Mouse (Mus musculus): ENCODE measurements at regions not wholly inside any gene's neighbourhood (a gene's known extent, or its start where the extent isn't known, plus 50 kb on each side); places are given as distances from the start of the nearest gene placed in this dataset.

DNA sequence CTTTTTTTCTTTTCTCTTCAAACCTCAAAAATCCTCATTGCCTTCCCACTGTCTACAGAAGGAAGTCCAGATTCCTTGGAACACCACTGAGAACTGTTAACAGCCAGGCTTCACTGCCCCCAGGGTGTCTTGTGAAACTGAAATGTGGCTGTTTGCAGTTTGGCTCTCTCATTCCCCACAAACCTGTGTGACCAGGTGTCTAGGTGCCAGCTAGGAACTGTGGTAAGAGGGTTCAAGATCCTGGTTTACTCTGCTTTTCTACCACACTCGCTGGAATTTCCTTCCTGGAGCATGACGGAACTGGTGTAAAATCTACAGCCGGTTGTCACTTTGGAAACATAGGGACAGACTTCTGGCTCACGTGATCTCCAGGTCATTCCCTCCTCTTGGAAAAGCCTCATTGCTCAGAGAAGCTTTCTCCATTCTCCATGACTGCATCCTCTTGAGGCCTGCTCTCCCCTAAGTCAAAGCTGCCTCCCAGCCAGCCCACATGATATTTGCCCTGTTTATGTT is 660.2 kb downstream of the Zfp706 start:
- DNase-seq (ENCODE audit: low spot score): no peak

DNA sequence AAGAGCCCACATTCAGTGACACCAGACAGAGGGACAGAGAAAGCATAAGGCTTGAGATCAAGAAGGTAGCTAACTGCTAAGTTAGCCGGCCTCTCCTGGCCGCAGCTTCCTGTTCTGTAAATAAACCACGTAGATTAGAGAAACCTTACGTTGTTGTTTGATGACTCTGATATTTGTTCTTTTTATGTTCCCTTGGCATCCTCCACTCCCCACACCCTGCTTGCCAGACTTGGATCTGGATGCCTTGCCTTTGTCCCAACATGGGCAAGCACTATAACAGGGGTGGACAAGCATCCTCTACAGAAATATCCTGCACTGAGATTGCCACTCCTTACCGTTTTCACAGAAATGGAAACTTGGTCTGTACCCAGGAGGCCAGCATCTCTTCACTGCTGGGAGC is 661.4 kb downstream of the Zfp706 start:
- DNase-seq (ENCODE audit: low spot score): no peak

DNA sequence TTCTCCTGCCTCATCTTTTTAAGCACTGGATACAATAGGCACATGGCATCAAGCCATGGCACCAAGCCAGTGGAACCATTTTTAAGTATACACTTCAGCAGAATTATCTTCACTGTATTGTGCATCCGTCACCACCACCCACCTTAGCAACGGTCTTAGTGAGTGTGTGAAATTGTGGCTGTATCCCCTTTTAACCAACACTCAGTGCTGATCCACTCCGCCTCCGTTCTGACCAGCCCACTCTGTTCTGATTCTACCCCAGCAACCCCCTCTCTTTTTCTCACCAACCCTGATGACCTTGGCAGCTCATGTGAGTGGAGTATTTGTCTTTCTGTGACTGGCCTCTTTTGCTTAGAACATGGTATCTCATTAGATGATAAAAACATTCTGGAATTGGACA is 662.2 kb downstream of the Zfp706 start:
- no peak for DNase-seq (ENCODE audit: low spot score)

DNA sequence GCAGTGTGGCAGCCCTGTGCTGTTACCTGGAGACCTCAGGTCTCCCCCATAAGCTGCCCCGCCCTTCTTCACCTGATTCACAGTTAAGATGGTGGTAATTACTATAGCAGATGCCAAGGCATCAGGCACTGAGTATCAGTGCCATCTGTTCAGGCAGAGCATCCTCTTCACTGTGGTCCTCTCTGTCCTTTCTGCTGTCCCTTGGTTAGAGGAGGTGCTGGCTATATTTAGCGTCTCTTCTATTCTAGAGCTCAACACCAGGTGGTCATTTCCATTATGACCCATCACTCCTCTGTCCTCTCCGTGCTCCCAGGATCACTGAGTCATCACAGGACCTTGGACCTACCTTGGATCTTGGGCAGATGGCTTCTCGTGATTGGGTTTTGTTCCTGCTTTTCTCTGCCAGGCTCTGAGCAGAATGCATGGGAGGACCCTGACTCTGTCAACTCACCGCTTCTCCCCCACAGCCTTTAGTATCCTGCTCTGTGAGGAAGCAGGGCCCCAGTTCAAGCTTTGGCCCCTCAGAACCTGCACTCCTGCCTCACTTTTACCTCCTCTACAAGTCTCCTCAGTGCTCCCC is 667.5 kb downstream of the Zfp706 start:
- no peak for DNase-seq (ENCODE audit: low spot score)

DNA sequence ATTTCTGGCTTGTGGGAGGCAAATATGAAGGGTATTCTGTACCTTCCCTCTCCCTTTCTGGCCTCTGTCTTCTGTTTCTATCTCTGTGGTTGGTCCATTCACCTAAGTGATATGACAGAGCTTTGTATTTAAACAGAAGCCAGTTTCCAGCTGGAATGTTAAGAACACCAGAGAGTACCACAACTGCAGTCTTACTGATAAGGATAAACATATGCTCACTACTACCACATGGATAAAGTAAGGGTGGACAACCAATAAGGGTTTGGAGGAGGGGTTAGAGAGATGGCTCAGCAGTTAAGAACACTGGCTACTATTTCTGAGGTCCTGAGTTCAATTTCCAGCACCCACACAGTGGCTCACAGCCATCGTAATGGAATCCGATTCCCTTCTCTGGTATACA is 668.8 kb downstream of the Zfp706 start:
- no peak for DNase-seq (ENCODE audit: low spot score)

DNA sequence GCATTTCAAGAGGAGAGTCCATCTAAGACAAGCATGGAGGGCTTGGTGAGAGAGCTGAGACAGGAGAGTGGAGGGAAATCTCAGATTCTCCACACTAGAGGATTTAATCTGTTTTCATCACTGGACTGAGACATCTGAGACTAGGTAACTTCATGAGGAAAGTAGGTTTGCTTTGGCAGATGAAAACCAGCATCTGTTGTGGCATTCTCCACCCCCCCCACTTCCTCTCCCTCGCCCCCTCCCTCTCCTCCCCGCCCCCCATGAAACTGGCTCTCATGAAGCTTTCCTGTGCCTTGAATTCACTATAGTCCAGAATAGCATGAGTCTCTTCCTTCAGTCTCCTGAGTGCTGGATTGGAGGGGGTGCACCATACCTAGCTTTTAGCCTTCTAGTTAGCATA is 670.7 kb downstream of the Zfp706 start:
- DNase-seq (ENCODE audit: low spot score): no peak

DNA sequence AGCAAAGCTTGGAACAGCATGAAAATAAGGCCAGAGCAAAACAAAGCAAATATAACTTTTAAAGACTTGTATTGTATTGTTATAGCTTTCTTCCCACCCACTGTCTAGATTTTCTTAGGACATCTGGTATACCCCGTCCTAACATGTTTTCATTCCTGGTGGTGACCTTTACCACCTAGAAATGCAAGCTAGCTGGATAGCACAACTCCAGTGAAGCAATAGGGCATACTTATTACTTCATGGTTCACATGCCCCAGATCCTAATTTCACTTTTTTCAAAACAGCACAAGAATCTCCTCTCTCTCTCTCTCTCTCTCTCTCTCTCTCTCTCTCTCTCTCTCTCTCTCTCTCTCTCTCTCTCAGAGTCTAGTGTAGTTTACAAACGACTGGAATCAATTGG is 672.5 kb downstream of the Zfp706 start:
- no peak for DNase-seq (ENCODE audit: low spot score)

DNA sequence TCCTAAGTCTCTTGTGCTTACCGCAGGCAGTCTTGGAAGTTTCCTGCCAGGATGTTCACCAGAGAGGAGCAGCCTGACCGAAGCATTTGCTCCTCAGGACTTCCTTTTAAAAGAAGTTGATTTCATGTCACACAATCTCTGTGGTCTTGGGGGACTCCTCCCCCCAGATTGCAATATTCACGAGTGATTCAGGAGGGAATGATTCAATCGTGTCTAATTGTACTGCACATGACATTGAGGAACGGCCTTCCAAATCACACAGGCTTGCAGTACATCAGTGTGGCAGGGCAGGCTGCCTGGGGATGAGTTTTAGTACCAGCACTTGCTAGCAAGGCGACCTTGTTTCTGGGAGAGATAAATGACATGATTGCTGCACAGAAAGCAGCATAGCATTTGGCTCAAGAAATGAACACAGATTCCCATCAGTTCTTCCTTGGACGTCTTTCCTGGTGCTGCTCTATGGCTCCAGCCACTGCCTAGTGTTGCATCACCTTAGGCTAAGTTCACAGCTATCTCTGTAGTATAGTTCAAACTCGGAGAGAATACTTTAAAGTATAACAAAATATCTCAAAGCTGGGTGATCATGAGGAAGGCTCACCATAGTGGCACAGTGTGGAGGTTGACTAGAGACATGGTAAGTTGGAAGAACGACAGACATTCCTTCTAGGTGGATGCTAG is 673.0 kb downstream of the Zfp706 start:
- no peak for DNase-seq (ENCODE audit: low spot score)

DNA sequence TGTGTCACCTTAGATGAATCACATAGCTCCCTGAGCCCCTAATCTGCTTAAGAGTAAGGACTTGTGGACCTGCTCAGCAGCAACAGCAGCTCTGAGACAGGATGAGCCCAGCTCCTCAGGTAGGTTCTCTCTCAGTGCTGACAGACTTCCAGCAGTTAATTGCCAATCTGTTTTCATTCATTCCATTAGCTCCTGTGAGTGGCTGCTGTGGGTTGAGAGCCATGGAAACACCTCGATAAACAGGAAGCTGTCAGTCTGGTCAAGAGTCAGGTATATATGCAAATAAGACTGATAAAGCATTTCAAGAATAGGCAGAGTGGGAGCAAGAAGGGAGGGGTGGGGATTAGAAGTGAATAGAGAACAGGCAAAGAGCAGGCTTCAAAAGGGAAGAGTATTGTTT is 673.7 kb downstream of the Zfp706 start:
- DNase-seq (ENCODE audit: low spot score): no peak

DNA sequence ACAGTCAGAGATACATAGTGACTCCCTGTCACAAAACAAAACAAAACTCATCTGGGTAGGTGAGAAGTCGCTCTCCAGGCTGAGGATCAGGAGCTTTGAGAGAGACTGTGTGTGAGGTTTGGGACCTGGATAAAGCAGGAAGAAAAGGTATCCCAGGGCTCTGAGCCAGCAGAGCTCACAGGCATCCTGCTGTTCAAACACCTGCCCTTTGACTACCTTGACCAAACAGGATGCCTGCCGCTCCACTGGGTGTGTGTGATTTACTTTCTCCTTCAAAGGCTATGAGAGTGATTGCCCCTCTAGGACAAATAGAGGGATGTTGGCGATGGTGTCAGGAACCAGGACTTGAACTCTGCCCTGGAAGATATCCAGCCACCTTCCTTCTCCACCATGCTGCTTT is 674.3 kb downstream of the Zfp706 start:
- DNase-seq (ENCODE audit: low spot score): no peak

Data from urinary bladder, postnatal 25 days (tissue).